9 mouse cellular contexts compared by ENCODE assay signal in the genomic region with DNA sequence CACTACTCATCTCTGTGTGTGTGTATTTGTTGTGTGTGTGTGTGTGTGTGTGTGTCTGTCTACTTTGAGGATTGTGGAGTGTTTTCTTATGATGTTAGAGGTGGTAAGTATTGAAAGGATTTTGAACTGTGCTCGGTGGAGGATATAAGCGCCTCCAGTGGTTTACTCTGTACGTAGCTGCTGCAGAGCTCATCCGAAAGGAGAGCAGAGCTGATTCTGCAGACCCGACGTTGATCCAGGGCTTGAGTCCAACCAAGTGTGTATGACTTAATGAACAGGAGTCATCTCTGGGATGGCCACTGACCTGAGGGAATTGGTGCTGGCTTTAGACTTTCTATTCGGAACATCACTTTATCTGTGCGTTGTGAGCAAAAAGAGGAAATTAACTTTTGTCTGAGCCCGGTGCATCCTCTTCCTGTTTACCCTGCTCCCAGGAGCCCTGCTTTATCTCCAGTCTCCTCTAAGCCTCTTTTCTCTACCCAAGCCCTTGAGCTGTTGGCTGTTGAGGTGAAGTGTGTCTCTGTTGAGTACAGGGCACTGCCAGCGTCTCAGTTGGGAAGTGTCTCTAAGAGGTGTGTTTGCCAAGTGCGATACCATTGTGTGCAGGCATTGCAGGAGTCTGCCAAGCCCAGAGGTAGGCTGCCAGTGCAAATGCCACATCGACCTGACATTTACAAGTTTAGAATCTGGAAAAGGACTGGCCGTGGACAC. TPM values are rescaled to one million over a fixed set of nuclear protein-coding genes. Genes with fewer than 3 reads are reported as not detected.
A peak's percentile ranks its signal among the peaks of the same experiment; 100 is the strongest.
DNase-seq lines count a peak whose midpoint lies in the region; ATAC-seq and TF ChIP-seq lines count a peak whose summit lies in the region.
"Had no signal": no experiment of that assay in that cellular context is flagged by ENCODE, and none has a peak within 500 bp of the region (broad histone marks: within the 10 kb centered on the region; RNA-seq: fewer than 3 reads in every experiment).

No protein-coding gene starts in this region.

- H3K4me1 ChIP-seq in cerebellum, adult 2 months (ENCODE audit: control insufficient read depth, insufficient read depth, low read length), result peaks cover 3% of the 10 kb centered on the region
- H3K4me1 ChIP-seq in liver, embryonic 11.5 days (replicated peaks; ENCODE audit: control insufficient read depth, insufficient read depth, low read length), result peaks cover 6% of the 10 kb centered on the region; the same call in 1 of the 2 replicates
- no peaks in the 10 kb centered on the region for H3K4me1 ChIP-seq in midbrain, embryonic 16.5 days (ENCODE audit: control insufficient read depth, insufficient read depth, low read length)

- no peak overlapping the region for H3K4me3 ChIP-seq in cerebellum, adult 2 months (replicated peaks; ENCODE audit: insufficient read depth, low read depth, low read length)
- H3K4me3 ChIP-seq in liver, embryonic 11.5 days (ENCODE audit: low read depth, low read length), result no peak overlapping the region
- no peak overlapping the region for H3K4me3 ChIP-seq in midbrain, embryonic 16.5 days (ENCODE audit: low read depth, low read length)
- H3K4me3 ChIP-seq: myocyte had no signal

- intact Hi-C loops in heart, postnatal 25 days (cut with DNase I), result loop anchor here (10.0 kb wide), 1 partner anchor 454 kb away; no protein-coding TSS in a partner anchor

- peak; percentile 95 for DNase-seq in heart, adult 11 months
- no peak for DNase-seq in heart, postnatal 25 days (ENCODE audit: low spot score)
- peak; percentile 61 to 84 for DNase-seq in cerebellum, adult 2 months
- DNase-seq in liver, embryonic 11.5 days (ENCODE audit: low spot score), result no peak
- peak; percentile 60 for DNase-seq in naive thymus-derived CD4-positive, alpha-beta T cell, adult 2 months (ENCODE audit: low read depth)
- DNase-seq in Muller cell, postnatal 12 days (ENCODE audit: inconsistent ontology term), result no peak
- no peak for DNase-seq in frontal cortex, postnatal 10 days (ENCODE audit: low spot score in 2 of 2)

- no peak for ATAC-seq in liver, embryonic 11.5 days (replicated peaks; ENCODE audit: low FRiP score)
- ATAC-seq in midbrain, embryonic 16.5 days, result no peak

- peaks cover 5% of the 10 kb centered on the region for H3K36me3 ChIP-seq in liver, embryonic 11.5 days (ENCODE audit: control insufficient read depth, insufficient read depth, low read length)
- peaks cover 18% of the 10 kb centered on the region; the same call in 1 of the 2 replicates for H3K36me3 ChIP-seq in midbrain, embryonic 16.5 days (ENCODE audit: control insufficient read depth, insufficient read depth, low read length)

- no peak overlapping the region for H3K9ac ChIP-seq in liver, embryonic 11.5 days (ENCODE audit: low read depth, low read length)
- H3K9ac ChIP-seq in midbrain, embryonic 16.5 days (ENCODE audit: low read depth, low read length), result no peak overlapping the region

- no peak for TF ChIP-seq POLR2A in cerebellum, adult 2 months (IDR thresholded peaks at IDR 0.05; ENCODE audit: borderline replicate concordance, insufficient read depth, low read length)

- H3K9me3 ChIP-seq in liver, embryonic 11.5 days (ENCODE audit: control insufficient read depth, low read length), result no peaks in the 10 kb centered on the region
- H3K9me3 ChIP-seq in midbrain, embryonic 16.5 days (replicated peaks; ENCODE audit: control insufficient read depth, low read length, poor library complexity, severe bottlenecking), result no peaks in the 10 kb centered on the region

- H3K27me3 ChIP-seq in cerebellum, adult 2 months (ENCODE audit: control insufficient read depth, insufficient read depth, low read length), result no peaks in the 10 kb centered on the region
- H3K27me3 ChIP-seq in liver, embryonic 11.5 days (replicated peaks; ENCODE audit: control insufficient read depth, insufficient read depth, low read length), result no peaks in the 10 kb centered on the region
- no peaks in the 10 kb centered on the region for H3K27me3 ChIP-seq in midbrain, embryonic 16.5 days (ENCODE audit: control insufficient read depth, insufficient read depth, low read depth, low read length)

- H3K4me2 ChIP-seq in liver, embryonic 11.5 days, result 0 out of 2 replicates have a peak overlapping the region, but pooled peaks have one; percentile 28
- H3K4me2 ChIP-seq in midbrain, embryonic 16.5 days (ENCODE audit: low read length), result no peak overlapping the region

- peak overlapping the region; percentile 15; the same call in 1 of the 2 replicates for H3K27ac ChIP-seq in cerebellum, adult 2 months (ENCODE audit: insufficient read depth, low read length)
- H3K27ac ChIP-seq in liver, embryonic 11.5 days (ENCODE audit: low read depth, low read length), result no peak overlapping the region
- no peak overlapping the region for H3K27ac ChIP-seq in midbrain, embryonic 16.5 days (ENCODE audit: low read length)

- 33% methylated on average over 13 of the region's 13 CpGs for WGBS in cerebellum, adult 2 months
- WGBS in liver, embryonic 11.5 days, result 48% methylated on average over 13 of the region's 13 CpGs
- 86% methylated on average over 13 of the region's 13 CpGs for WGBS in midbrain, embryonic 16.5 days

- TF ChIP-seq CTCF in cerebellum, adult 2 months (IDR thresholded peaks at IDR 0.05; ENCODE audit: borderline replicate concordance, insufficient read depth, low read depth, low read length), result no peak

RNA-seq across cellular contexts. Expression of gene Ppp2r1b, which starts 3.9 kb away (rescaled TPM):
- 10 to 100 TPM; 10.2 to 10.5 TPM for total RNA-seq in heart, postnatal 25 days (2021)
- polyA plus RNA-seq in cerebellum, adult 2 months (2012; rRNA removed), result 30.2 and 34.7 TPM in 2 replicates
- polyA plus RNA-seq in liver, embryonic 11.5 days (2014; fragmentation: Nextera tagmentation; extraction: Ambion mirVana), result 143 and 172 TPM in 2 replicates
- polyA plus RNA-seq in midbrain, embryonic 16.5 days (2015; fragmentation: Nextera tagmentation; extraction: Ambion mirVana), result 38.8 and 42.7 TPM in 2 replicates

Comparison
In these comparisons a context has a peak if more than half of its experiments do, and no peak if none do; other contexts are left out.
1. DNase-seq: peak in heart, adult 11 months (single experiment), cerebellum, adult 2 months (2 of 2) and naive thymus-derived CD4-positive, alpha-beta T cell, adult 2 months (single experiment); none in heart, postnatal 25 days (single experiment), liver, embryonic 11.5 days (single experiment), Muller cell, postnatal 12 days (single experiment) and frontal cortex, postnatal 10 days (0 of 2).